Mouse (Mus musculus) liver, adult (tissue): ENCODE results near the gene Olfr392.

Experiments
- GATA4 ChIP-seq: IDR thresholded peaks from 2 replicates; pipeline ENCODE4 v1.6.1; 2014; ENCODE audit warnings: mild to moderate bottlenecking, low read length; ENCODE audit not compliant: insufficient replicate concordance

Gene Olfr392

DNA sequence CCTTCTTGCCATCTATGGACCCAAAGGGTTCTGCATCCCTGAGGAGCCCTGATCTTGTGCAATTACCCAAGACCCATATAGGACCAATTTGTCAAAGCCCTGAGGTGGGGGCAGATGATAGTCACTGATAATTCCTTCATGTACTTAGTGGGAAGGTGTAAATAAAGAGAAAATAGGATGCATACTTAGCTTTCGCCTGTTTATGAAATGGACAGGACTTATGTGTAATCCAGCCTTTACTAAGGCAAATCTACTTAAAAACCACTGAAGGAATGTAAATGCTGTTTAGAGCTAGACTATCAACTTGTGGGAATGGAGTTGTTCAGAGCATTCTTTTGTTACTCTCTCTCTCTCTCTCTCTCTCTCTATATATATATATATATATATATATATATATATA, at the start of gene Olfr392:
Gene Olfr392, minus strand, starts transcription at position 101 of the 400 bp plus-strand sequence.
- TF ChIP-seq GATA4: no peak

DNA sequence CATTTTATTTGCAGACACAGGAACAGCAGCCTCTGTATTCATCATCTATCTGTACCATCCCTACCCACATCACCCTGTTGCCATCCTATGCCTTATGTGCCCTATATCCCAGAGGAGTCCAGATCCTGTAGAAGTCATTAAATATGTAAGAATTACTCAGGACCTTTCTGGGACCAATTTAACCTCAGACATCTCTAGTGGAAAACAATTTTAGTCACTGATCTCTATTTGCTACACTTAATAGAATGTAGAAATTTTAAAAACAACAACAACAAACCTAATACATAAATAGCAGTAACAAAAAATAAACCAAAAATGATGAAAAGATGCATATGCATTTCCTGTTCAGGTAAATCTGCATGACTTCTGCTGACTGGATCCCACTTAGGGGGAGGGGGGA, 34.5 kb upstream of the Olfr392 start, which contains the start of gene Olfr393:
Gene Olfr393, minus strand, starts transcription at position 101 of the 400 bp plus-strand sequence.
- TF ChIP-seq GATA4: no peak

DNA sequence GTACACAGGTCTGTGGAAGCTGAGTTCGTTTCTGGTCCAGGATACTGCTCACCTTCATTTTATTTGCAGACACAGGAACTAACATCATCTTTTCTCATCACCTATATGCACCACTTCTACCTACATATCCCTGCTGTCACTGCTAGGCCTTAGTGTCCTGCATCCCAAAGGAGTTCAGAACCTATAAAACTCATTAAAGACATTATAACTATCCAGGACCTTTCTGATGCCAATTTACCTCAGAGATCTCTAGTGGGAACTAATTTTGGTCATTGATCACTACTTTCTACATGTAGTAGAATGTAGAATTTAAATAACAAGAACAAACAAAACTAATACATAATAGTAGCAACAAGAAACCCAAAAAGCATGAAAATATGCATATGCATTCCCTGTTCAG, 13.9 kb downstream of the Olfr392 start, which contains the start of gene Olfr391-ps:
Gene Olfr391-ps, minus strand, starts transcription at position 101 of the 400 bp plus-strand sequence.
- TF ChIP-seq GATA4: no peak

DNA sequence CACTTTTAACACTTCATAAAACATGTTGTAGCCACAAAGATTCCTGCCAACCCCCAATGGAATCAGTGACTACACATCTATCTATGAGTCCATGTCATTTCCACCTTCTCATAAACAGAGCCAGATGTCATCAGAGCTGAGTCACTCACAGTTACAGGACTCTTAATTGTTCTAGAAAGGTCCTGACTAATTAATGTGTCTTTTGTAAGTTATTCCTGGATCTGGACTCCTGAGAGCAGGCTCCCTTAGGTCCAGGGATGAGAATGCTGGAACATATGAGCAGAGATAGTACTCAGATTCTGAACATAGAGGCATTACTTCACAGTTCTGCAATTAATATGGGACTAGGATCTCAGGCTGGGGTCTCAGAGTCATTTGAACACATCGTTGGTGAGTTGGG, 34.2 kb downstream of the Olfr392 start, which contains the start of gene Olfr390:
Gene Olfr390, plus strand, starts transcription at position 301 of the 400 bp plus-strand sequence.
- no peak for TF ChIP-seq GATA4

DNA sequence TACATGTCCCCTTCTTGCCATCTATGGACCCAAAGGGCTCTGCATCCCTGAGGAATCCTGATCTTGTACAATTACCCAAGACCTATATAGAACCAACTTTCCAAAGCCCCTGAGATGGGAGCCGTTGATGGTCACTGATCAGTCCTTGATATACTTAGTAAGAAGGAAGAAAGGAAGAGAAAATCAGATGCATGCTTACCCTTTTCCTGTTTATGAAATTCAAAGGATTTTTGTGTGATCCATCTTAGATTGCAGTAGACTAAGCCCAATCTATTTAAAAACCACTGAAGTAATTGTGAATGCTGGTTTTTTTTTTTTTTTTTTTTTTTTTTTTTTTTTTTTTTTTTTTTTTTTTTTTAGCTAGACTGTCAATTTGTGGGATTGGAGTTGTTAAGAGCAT, 36.2 kb downstream of the Olfr392 start, which contains the start of gene Olfr389:
Gene Olfr389, minus strand, starts transcription at position 101 of the 400 bp plus-strand sequence.
- TF ChIP-seq GATA4: no peak
